ENCODE assay signal across 15 mouse cellular contexts in the genomic region with DNA sequence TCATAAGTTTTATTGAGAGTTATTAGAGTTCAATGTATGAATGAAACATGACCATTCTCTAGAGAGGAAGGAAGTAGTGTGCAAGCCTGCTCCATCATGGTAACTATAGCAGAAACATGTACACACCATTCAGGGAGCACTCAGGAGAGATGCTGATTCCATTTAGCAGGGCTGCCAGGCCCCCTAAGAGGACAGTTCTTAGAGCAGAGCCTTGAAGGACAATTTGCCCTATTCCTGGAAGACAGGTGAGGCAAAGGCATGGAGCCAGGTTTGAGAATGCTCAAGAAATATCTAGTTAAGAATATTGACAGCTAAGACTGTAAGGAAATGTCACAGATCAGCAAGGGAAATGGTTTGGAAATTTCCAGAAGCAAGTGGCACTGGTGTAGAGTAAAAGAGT.
DNase-seq lines count a peak whose midpoint lies in the region; TF ChIP-seq lines count a peak whose summit lies in the region.
"Had no signal": no experiment of that assay in that cellular context is flagged by ENCODE, and none has a peak within 500 bp of the region (broad histone marks: within the 10 kb centered on the region; RNA-seq: fewer than 3 reads in every experiment).

No protein-coding gene starts in this region.

- H3K4me3 ChIP-seq in layer of hippocampus, adult 2 months, result no peak overlapping the region
- H3K4me3 ChIP-seq: embryonic facial prominence, embryonic 10.5 days; embryonic facial prominence, embryonic 12.5 days; forebrain, embryonic 13.5 days; forebrain, embryonic 15.5 days had no signal

- peak overlapping the region; percentile 9; the same call in 1 of the 2 replicates for H3K27ac ChIP-seq in layer of hippocampus, adult 2 months
- H3K27ac ChIP-seq: embryonic facial prominence, embryonic 10.5 days; embryonic facial prominence, embryonic 12.5 days; forebrain, embryonic 13.5 days; forebrain, embryonic 15.5 days had no signal

- no peak for TF ChIP-seq CTCF in layer of hippocampus, adult 2 months (conservative IDR thresholded peaks at IDR 0.05)

- peak; percentile 9 for DNase-seq in cerebellum, adult 8-10 months
- DNase-seq in cerebellum, adult 11-12 months, result no peak
- peak; percentile 59 to 66 for DNase-seq in cerebellum, postnatal 10 days
- DNase-seq in cerebellum, postnatal 36 days, result no peak
- no peak for DNase-seq in layer of hippocampus, adult 2 months (ENCODE audit: low spot score in 2 of 2)
- no peak for DNase-seq in layer of hippocampus, postnatal 25 days (ENCODE audit: extremely low spot score in 1 of 2, low spot score in 1 of 2)
- DNase-seq: adrenal gland, adult 8-10 months; adrenal gland, postnatal 14 days; adrenal gland, postnatal 36 days; B cell, adult 2 months; forebrain, postnatal 0 days had no signal

Comparison
In these comparisons a context has a peak if more than half of its experiments do, and no peak if none do; other contexts are left out.
1. DNase-seq: peak in cerebellum, adult 8-10 months (single experiment) and cerebellum, postnatal 10 days (2 of 2); none in cerebellum, adult 11-12 months (single experiment), cerebellum, postnatal 36 days (0 of 2), layer of hippocampus, adult 2 months (0 of 2) and layer of hippocampus, postnatal 25 days (0 of 2).